Mouse (Mus musculus) spleen, adult 12 weeks (tissue): ENCODE results near the gene Olfr44.

ENCODE experiments used
- DNase-seq: peaks from one replicate; pipeline ENCODE4 v3.0.0; 2022; ENCODE audit warnings: low spot score

Gene Olfr44

DNA sequence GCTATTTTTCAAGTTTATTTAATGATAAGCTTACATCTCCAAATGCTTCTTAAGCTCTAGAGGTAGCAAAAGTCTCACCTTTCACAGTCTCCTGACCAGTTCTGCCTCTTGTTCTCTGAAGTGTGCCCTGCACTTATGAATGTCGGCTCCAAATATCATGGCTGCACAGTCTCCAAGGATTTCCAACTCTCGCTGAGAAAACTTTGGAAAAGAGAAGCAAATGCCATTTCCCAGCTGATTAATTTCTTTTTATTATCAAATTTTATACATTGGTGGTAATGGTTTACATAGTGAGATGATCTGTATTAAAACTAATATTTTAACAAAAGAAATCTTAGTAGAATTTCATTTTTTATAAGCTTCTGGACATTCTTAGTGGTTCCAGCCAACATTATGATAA lies at the start of gene Olfr44:
Olfr44 (minus strand) TSS at position 101 of the 400 bp plus-strand sequence.
- no peak for DNase-seq

DNA sequence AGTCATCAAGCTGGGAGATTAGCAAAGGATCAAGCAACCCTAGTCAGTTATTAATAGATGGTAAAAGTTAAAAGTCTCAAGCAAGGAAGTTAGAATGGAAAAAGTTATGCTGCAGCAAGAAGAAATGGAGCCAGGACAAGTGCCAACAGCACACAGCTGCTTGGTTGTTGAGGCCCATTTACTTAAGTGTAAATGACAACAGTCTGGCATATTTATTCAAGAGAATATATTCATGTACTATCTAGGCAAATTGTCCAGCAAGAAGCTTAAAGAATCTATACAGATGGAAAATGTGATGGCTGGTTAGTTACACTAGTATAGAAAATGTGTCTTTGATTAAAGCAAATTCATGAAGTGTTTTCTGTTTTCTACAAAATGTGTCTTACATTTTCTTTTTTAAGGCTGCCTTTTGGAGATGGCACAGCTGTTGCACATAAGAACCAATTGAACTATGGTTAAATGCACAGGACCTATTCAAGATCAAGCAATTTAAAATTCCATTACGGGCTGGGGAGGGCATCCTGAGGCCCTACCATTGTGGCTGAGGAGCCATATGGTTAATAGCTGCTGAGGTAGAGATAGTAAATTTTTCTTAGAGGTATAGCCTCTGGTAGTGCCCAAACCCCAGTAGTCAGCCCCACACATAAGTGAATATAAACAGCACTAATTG lies 30.0 kb upstream of the Olfr44 start:
- DNase-seq: no peak

DNA sequence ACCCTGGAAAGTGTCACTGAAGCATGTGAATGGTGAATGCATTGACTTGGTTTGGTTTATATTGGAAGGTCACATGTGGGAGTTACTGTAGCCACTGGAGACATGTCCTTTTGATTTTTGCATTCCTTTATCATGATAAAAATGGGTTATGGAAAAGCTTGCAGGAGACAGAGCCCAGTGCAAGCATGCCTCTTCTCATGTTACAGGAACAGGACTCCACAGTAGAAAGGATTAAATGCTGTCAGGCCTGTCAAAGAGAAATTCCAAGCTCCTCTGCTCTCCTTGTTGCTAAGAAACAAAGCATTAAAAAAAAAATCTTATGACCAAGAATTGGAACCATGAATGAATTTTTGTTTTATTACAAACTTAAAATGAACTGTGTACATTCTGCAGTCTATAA lies 24.8 kb upstream of the Olfr44 start:
- DNase-seq: no peak

DNA sequence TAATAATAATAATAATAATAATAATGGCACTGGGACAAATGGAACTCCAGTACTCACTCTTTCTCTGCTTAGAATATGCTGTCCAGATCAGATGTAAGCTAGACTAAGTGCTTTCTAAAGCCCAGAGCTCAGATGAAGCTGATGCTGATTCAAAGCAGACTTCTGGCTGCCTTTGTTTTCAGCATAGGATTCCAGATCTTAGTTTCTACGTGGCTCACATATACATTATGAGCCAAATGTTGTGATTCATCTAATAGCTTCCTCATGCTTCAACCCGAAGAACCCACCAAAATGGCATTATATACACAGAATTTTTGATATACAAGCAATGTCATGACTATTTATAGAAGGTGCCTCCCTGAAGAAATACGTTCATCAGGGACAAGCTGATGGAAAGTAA lies 21.7 kb upstream of the Olfr44 start, which contains the start of gene Olfr957:
Olfr957 (minus strand) TSS at position 279 of the 400 bp plus-strand sequence.
- DNase-seq: no peak

GRCm38 (mm10) chr9:39509412-39509811 lies 15.6 kb upstream of the Olfr44 start:
- no peak for DNase-seq

- DNase-seq: no peak
Observed at GRCm38 (mm10) chr9:39508998-39509397, 15.2 kb upstream of the Olfr44 start.

DNA sequence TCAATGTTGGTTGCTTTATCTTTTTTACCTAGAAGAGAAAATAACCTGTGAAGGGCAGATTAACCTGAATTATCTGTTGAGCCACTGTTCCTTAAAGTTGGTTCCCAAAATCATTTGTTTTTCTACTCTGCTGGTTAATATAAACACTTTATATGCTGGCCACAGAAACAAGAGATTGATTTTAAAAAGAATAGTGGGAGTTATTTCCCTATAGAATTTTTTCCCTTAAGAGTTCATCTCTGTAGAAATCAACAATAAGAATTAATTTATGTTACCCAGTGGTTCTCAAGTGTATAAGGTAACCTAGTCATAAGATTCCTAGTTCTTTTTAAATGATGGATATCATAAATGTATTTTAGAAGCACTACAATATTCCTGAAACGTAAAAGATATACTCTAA lies 22.0 kb downstream of the Olfr44 start, which contains the start of gene Olfr955:
Olfr955 (minus strand) TSS at position 101 of the 400 bp plus-strand sequence.
- no peak for DNase-seq

DNA sequence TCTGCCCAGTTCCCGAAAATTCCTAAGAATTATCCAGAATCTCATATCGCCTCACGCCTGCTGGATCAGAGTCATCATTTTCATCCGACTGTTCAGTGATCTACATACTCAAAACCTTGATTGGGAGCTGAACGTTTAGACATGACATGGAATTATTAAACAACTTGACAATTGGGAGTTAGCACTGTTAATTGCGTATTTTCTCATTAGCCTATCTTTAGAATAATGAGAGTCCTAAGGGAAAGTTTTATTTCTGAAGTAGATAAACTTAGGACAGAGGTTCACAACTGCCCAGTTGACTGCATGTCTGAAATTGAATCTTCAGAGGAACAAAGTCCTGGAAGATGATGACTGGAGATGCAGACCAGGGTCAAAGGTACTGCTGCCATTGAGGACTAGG lies 37.4 kb downstream of the Olfr44 start, which contains the start of gene Olfr954:
Olfr954 (plus strand) TSS at position 301 of the 400 bp plus-strand sequence.
- no peak for DNase-seq
